Mouse (Mus musculus) ES-Bruce4 (cell line): ENCODE results near the gene March1.

Experiments
- CTCF ChIP-seq: IDR thresholded peaks from one replicate; pipeline ENCODE4 v1.8.1; 2011; ENCODE audit warnings: low read depth, low read length
- EP300 ChIP-seq: IDR thresholded peaks from 2 replicates; pipeline ENCODE4 v1.6.1; 2011; ENCODE audit warnings: low read depth, low read length; ENCODE audit not compliant: insufficient read depth

- TF ChIP-seq EP300, result no peak
- TF ChIP-seq CTCF, result no peak
Observed at GRCm38 (mm10) chr8:66438468-66438867, 820.8 kb downstream of the March1 start.
